Mouse (Mus musculus): Measurements from ENCODE around the gene Olfr1309.
"Not testable (repeated sequence)": the region's sequence is repeated elsewhere in the genome, so short reads cannot be mapped to it uniquely, and the experiment has no call there.

Olfr1309 gene

GRCm38 (mm10) chr2:111990181-111990580 lies at the start of gene Olfr1309:
Olfr1309 (minus strand) TSS chr2:111990281.
- DNase-seq = no peak

- DNase-seq = not testable (repeated sequence)
These were observed 36.9 kb upstream of the Olfr1309 start for GRCm38 (mm10) chr2:112026971-112027370.

- no peak for DNase-seq
These were observed 34.2 kb upstream of the Olfr1309 start, which contains the start of gene Olfr1311 for GRCm38 (mm10) chr2:112024312-112024711. Olfr1311 (minus strand) TSS chr2:112024412.

GRCm38 (mm10) chr2:112014900-112015299 lies 24.8 kb upstream of the Olfr1309 start:
- DNase-seq = no peak

GRCm38 (mm10) chr2:112012608-112013007 lies 22.5 kb upstream of the Olfr1309 start, which contains the start of gene Olfr1310:
Olfr1310 (minus strand) TSS chr2:112012708.
- DNase-seq = no peak

- no peak for DNase-seq
These were observed 25.2 kb downstream of the Olfr1309 start, which contains the start of gene Olfr1308 for GRCm38 (mm10) chr2:111964844-111965243. Olfr1308 (minus strand) TSS chr2:111964944.

- DNase-seq = no peak
These were observed 40.7 kb downstream of the Olfr1309 start, which contains the start of gene Olfr1307 for GRCm38 (mm10) chr2:111949340-111949739. Olfr1307 (minus strand) TSS chr2:111949440.

Data from cerebellum, adult 9-11 months (tissue).